Mouse (Mus musculus) adrenal gland (tissue): ENCODE results near the gene Lamp2.
"Not testable (repeated sequence)": the region's sequence is repeated elsewhere in the genome, so short reads cannot be mapped to it uniquely, and the experiment has no call there.

Source experiments
- intact Hi-C: fragments of 180-260 bp; cut with DNase I; formaldehyde crosslinking; loops from one replicate; pipeline ENCODE4 v1.15.1; 2025
- long read RNA-seq, 2 experiments: library from polyadenylated mRNA; unstranded; transcript quantifications; one replicate each; pipeline ENCODE4 v2.0.0; 2020; ENCODE audit warnings: borderline replicate concordance in 1 of 2; ENCODE audit not compliant: insufficient replicate concordance in 1 of 2

Lamp2 gene
- long read RNA-seq, experiment 1, transcript Lamp2-201 (9 exons, 1,769 nt): major isoform, 220 of 282 reads
- long read RNA-seq, experiment 1, transcript Lamp2-202 (9 exons, 3,604 nt): minor isoform, 33 of 282 reads
- long read RNA-seq, experiment 1, partial matches to known transcripts: 5 of 282 reads
- long read RNA-seq, experiment 1, other reads (novel, unspliced or antisense): 21 of 282 reads
- long read RNA-seq, experiment 2, transcript Lamp2-201 (9 exons, 1,769 nt): major isoform, 185 of 266 reads
- long read RNA-seq, experiment 2, transcript Lamp2-202 (9 exons, 3,604 nt): minor isoform, 44 of 266 reads
- long read RNA-seq, experiment 2, transcript Lamp2-203 (9 exons, 2,184 nt): minor isoform, 5 of 266 reads
- long read RNA-seq, experiment 2, partial matches to known transcripts: 13 of 266 reads
- long read RNA-seq, experiment 2, other reads (novel, unspliced or antisense): 19 of 266 reads

- intact Hi-C loops: loop anchor here (2.0 kb wide), 1 partner anchor 17 kb away; no protein-coding TSS in a partner anchor
Measured at GRCm38 (mm10) chrX:38455890-38456634, at the start of gene Lamp2. Lamp2 (minus strand) TSS chrX:38456454.

GRCm38 (mm10) chrX:38504846-38505245, 48.6 kb upstream of the Lamp2 start:
- intact Hi-C loops: no loop called here

- intact Hi-C loops: not testable (repeated sequence)
Measured at GRCm38 (mm10) chrX:38502182-38502581, 45.9 kb upstream of the Lamp2 start.

- intact Hi-C loops: not testable (repeated sequence)
Measured at GRCm38 (mm10) chrX:38485464-38485863, 29.2 kb upstream of the Lamp2 start.

- intact Hi-C loops: no loop called here
Measured at GRCm38 (mm10) chrX:38478583-38478982, 22.3 kb upstream of the Lamp2 start.

- intact Hi-C loops: loop anchor here (2.0 kb wide), 1 partner anchor 17 kb away; the partner anchor contains the start of gene Lamp2
Measured at GRCm38 (mm10) chrX:38473537-38474299, 17.5 kb upstream of the Lamp2 start.

- intact Hi-C loops: loop anchor here (2.0 kb wide), 1 partner anchor 16 kb away; the partner anchor contains the start of gene Lamp2
Measured at GRCm38 (mm10) chrX:38473164-38473536, 16.9 kb upstream of the Lamp2 start.

- intact Hi-C loops: no loop called here
Measured at GRCm38 (mm10) chrX:38466236-38466635, 10.0 kb upstream of the Lamp2 start.

- intact Hi-C loops: no loop called here
Measured at GRCm38 (mm10) chrX:38463160-38463559, 6.9 kb upstream of the Lamp2 start.

- intact Hi-C loops: no loop called here
Measured at GRCm38 (mm10) chrX:38462101-38462500, 5.8 kb upstream of the Lamp2 start.

- intact Hi-C loops: no loop called here
Measured at GRCm38 (mm10) chrX:38460887-38461286, 4.6 kb upstream of the Lamp2 start.

GRCm38 (mm10) chrX:38459076-38459475, 2.8 kb upstream of the Lamp2 start:
- intact Hi-C loops: no loop called here

- intact Hi-C loops: loop anchor here (2.0 kb wide), 1 partner anchor 16 kb away; no protein-coding TSS in a partner anchor
Measured at GRCm38 (mm10) chrX:38456635-38457006, 367 bp upstream of the Lamp2 start.

- intact Hi-C loops: no loop called here
Measured at GRCm38 (mm10) chrX:38455474-38455873, 780 bp downstream of the Lamp2 start.

- intact Hi-C loops: no loop called here
Measured at GRCm38 (mm10) chrX:38454900-38455299, 1.4 kb downstream of the Lamp2 start.

GRCm38 (mm10) chrX:38453924-38454323, 2.3 kb downstream of the Lamp2 start:
- intact Hi-C loops: no loop called here

- intact Hi-C loops: no loop called here
Measured at GRCm38 (mm10) chrX:38450476-38450875, 5.8 kb downstream of the Lamp2 start.

GRCm38 (mm10) chrX:38445705-38446104, 10.5 kb downstream of the Lamp2 start:
- intact Hi-C loops: no loop called here

GRCm38 (mm10) chrX:38442425-38442824, 13.8 kb downstream of the Lamp2 start:
- intact Hi-C loops: no loop called here

GRCm38 (mm10) chrX:38439629-38440028, 16.6 kb downstream of the Lamp2 start:
- intact Hi-C loops: loop anchor here (5.0 kb wide), 2 partner anchors 107 to 192 kb away; no protein-coding TSS in a partner anchor

- intact Hi-C loops: loop anchor here (5.0 kb wide), 2 partner anchors 106 to 191 kb away; no protein-coding TSS in a partner anchor
Measured at GRCm38 (mm10) chrX:38438147-38438791, 18.0 kb downstream of the Lamp2 start.
